Mouse (Mus musculus): ENCODE data around the gene Atp1a1. TPM values are rescaled to one million over a fixed set of nuclear protein-coding genes. Genes with fewer than 3 reads are reported as not detected.
A peak's percentile ranks its signal among the peaks of the same experiment; 100 is the strongest.

Gene Atp1a1
- total and polyA plus RNA-seq, 2 experiments: 163 to 183 TPM

- no peaks in the 10 kb centered on the region for H3K27me3 ChIP-seq (ENCODE audit: control insufficient read depth, insufficient read depth, low read length)
- TF ChIP-seq POLR2A (IDR thresholded peaks at IDR 0.05; ENCODE audit: extremely low read depth, insufficient read depth, low read length) (no peak), CTCF (IDR thresholded peaks at IDR 0.05; ENCODE audit: low read depth, low read length) (no peak)
- H3K4me3 ChIP-seq (ENCODE audit: insufficient read depth, low read depth, low read length): no peak overlapping the region
- WGBS: 86% methylated on average over 8 of the region's 8 CpGs
- no peak overlapping the region for H3K27ac ChIP-seq (replicated peaks; ENCODE audit: insufficient read depth, low read depth, low read length)
- no peak overlapping the region for H3K9ac ChIP-seq (ENCODE audit: low read depth, low read length)
- no peaks in the 10 kb centered on the region for H3K36me3 ChIP-seq (ENCODE audit: control insufficient read depth, insufficient read depth, low read length)
- no peak for DNase-seq (ENCODE audit: extremely low read depth, low read depth, low spot score)
- H3K79me2 ChIP-seq (ENCODE audit: control insufficient read depth, insufficient read depth, low read length): no peaks in the 10 kb centered on the region
- no peaks in the 10 kb centered on the region for H3K4me1 ChIP-seq (ENCODE audit: control insufficient read depth, insufficient read depth, low read length)
These were observed 6.7 kb upstream of the Atp1a1 start for GRCm38 (mm10) chr3:101611012-101611812.

GRCm38 (mm10) chr3:101609302-101609701 is 4.8 kb upstream of the Atp1a1 start:
- no peaks in the 10 kb centered on the region for H3K36me3 ChIP-seq (ENCODE audit: control insufficient read depth, insufficient read depth, low read length)
- H3K79me2 ChIP-seq (ENCODE audit: control insufficient read depth, insufficient read depth, low read length): no peaks in the 10 kb centered on the region
- H3K9ac ChIP-seq (ENCODE audit: low read depth, low read length): no peak overlapping the region
- H3K27me3 ChIP-seq (ENCODE audit: control insufficient read depth, insufficient read depth, low read length): no peaks in the 10 kb centered on the region
- TF ChIP-seq CTCF (IDR thresholded peaks at IDR 0.05; ENCODE audit: low read depth, low read length) (no peak), POLR2A (IDR thresholded peaks at IDR 0.05; ENCODE audit: extremely low read depth, insufficient read depth, low read length) (no peak)
- H3K4me1 ChIP-seq (ENCODE audit: control insufficient read depth, insufficient read depth, low read length): no peaks in the 10 kb centered on the region
- no peak for DNase-seq (ENCODE audit: extremely low read depth, low read depth, low spot score)
- WGBS: 91% methylated on average over 5 of the region's 5 CpGs
- no peak overlapping the region for H3K27ac ChIP-seq (replicated peaks; ENCODE audit: insufficient read depth, low read depth, low read length)
- no peak overlapping the region for H3K4me3 ChIP-seq (ENCODE audit: insufficient read depth, low read depth, low read length)

GRCm38 (mm10) chr3:101606861-101607455 is 2.5 kb upstream of the Atp1a1 start:
- Histone ChIP-seq H3K27ac (replicated peaks; ENCODE audit: insufficient read depth, low read depth, low read length) (no peak overlapping the region), H3K36me3 (ENCODE audit: control insufficient read depth, insufficient read depth, low read length) (no peaks in the 10 kb centered on the region), H3K4me3 (ENCODE audit: insufficient read depth, low read depth, low read length) (no peak overlapping the region), H3K79me2 (ENCODE audit: control insufficient read depth, insufficient read depth, low read length) (peaks cover 12% of the 10 kb centered on the region; the same call in 1 of the 2 replicates), H3K9ac (ENCODE audit: low read depth, low read length) (no peak overlapping the region), H3K27me3 (ENCODE audit: control insufficient read depth, insufficient read depth, low read length) (no peaks in the 10 kb centered on the region), H3K4me1 (ENCODE audit: control insufficient read depth, insufficient read depth, low read length) (peaks cover 9% of the 10 kb centered on the region; the same call in 1 of the 2 replicates)
- peak; percentile 56 for DNase-seq (ENCODE audit: extremely low read depth, low read depth, low spot score)
- no peak for TF ChIP-seq CTCF (IDR thresholded peaks at IDR 0.05; ENCODE audit: low read depth, low read length)
- TF ChIP-seq POLR2A (IDR thresholded peaks at IDR 0.05; ENCODE audit: extremely low read depth, insufficient read depth, low read length): no peak
- WGBS: 72% methylated on average over 7 of the region's 7 CpGs

GRCm38 (mm10) chr3:101605721-101606120 is 1.2 kb upstream of the Atp1a1 start:
- Histone ChIP-seq H3K27me3 (ENCODE audit: control insufficient read depth, insufficient read depth, low read length) (no peaks in the 10 kb centered on the region), H3K36me3 (ENCODE audit: control insufficient read depth, insufficient read depth, low read length) (no peaks in the 10 kb centered on the region), H3K79me2 (ENCODE audit: control insufficient read depth, insufficient read depth, low read length) (peaks cover 15% of the 10 kb centered on the region; the same call in 1 of the 2 replicates), H3K4me3 (ENCODE audit: insufficient read depth, low read depth, low read length) (no peak overlapping the region), H3K9ac (ENCODE audit: low read depth, low read length) (no peak overlapping the region), H3K27ac (replicated peaks; ENCODE audit: insufficient read depth, low read depth, low read length) (no peak overlapping the region), H3K4me1 (ENCODE audit: control insufficient read depth, insufficient read depth, low read length) (peaks cover 16% of the 10 kb centered on the region)
- TF ChIP-seq CTCF (IDR thresholded peaks at IDR 0.05; ENCODE audit: low read depth, low read length) (no peak), POLR2A (IDR thresholded peaks at IDR 0.05; ENCODE audit: extremely low read depth, insufficient read depth, low read length) (no peak)
- DNase-seq (ENCODE audit: extremely low read depth, low read depth, low spot score): no peak
- WGBS: 61% methylated on average over 2 of the region's 2 CpGs

- peaks cover 15% of the 10 kb centered on the region; the same call in 1 of the 2 replicates for H3K79me2 ChIP-seq (ENCODE audit: control insufficient read depth, insufficient read depth, low read length)
- no peak overlapping the region for H3K9ac ChIP-seq (ENCODE audit: low read depth, low read length)
- H3K27ac ChIP-seq (replicated peaks; ENCODE audit: insufficient read depth, low read depth, low read length): no peak overlapping the region
- no peaks in the 10 kb centered on the region for H3K27me3 ChIP-seq (ENCODE audit: control insufficient read depth, insufficient read depth, low read length)
- WGBS: 51% methylated on average over 5 of the region's 5 CpGs
- no peak for TF ChIP-seq POLR2A (IDR thresholded peaks at IDR 0.05; ENCODE audit: extremely low read depth, insufficient read depth, low read length)
- H3K36me3 ChIP-seq (ENCODE audit: control insufficient read depth, insufficient read depth, low read length): no peaks in the 10 kb centered on the region
- H3K4me3 ChIP-seq (ENCODE audit: insufficient read depth, low read depth, low read length): no peak overlapping the region
- DNase-seq (ENCODE audit: extremely low read depth, low read depth, low spot score): no peak
- H3K4me1 ChIP-seq (ENCODE audit: control insufficient read depth, insufficient read depth, low read length): peaks cover 16% of the 10 kb centered on the region
These were observed 807 bp upstream of the Atp1a1 start for GRCm38 (mm10) chr3:101605291-101605690.

Measured in liver, adult 2 months (tissue).